Mouse (Mus musculus): ENCODE results near the gene Ccdc97. TPM values are rescaled to one million over a fixed set of nuclear protein-coding genes. Genes with fewer than 3 reads are reported as not detected.
"Not testable (repeated sequence)": the region's sequence is repeated elsewhere in the genome, so short reads cannot be mapped to it uniquely, and the experiment has no call there.

Ccdc97 gene
- total RNA-seq (2021) (10 to 100 TPM; 47.4 to 50.9 TPM), polyA plus RNA-seq (2012; rRNA removed) (90.9 and 95.2 TPM in 2 replicates)
- long read RNA-seq, transcript Ccdc97-201 (5 exons, 3,032 nt) = major isoform, 8 of 18 reads
- long read RNA-seq, partial matches to known transcripts = 2 of 18 reads
- long read RNA-seq, other reads (novel, unspliced or antisense) = 8 of 18 reads

DNA sequence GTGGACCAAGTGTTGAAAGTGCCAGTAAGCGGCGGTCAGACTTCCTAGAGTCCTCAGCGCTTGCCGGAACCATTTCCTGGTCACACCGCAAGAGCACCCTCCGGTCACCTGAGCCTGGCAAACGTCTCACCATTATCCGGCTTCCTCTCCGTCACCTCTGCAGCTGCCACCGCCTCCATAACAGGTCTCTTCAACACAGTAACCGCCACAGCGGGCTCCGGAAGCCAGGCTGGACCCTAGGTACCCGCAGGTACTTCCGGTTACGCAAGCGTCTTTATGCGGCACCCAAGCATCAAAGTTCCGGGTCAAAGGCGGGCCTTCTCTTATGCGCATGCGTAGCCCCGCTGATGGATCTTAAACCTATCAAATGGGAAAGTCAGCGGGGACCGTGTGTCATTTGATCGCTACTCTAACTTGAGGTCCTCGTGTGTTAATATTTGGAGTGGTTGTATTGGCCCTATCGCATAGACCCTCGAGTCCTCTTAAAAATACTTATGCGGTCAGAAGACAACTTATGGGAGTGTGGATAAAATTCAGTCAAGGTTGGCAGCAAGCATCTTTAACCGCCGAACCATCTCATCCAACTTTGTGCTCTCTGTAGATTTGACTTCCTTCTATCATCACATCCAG is at the start of gene Ccdc97:
Gene Ccdc97, minus strand, starts transcription at position 301 of the 630 bp plus-strand sequence.
- DNase-seq = peak; percentile 95

DNA sequence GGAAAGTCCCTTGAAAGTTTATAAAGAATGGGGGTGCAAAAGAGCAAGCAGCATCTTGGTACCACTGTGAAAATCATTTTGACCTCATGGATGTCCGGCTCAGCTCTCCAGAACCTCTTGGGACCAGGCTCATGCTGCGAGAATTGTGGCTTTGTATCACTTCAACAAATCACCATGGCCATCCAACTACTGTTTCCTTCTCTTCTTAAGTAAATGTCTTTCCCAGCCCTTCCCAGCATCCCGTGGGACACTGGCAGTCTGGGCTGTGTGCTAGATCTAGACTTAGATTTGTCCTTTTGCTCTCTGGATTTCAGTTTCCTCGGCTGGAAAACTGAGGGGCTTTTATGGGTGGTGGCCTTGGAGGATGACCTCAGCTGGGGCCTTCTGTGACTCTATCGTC is 49.3 kb upstream of the Ccdc97 start:
- no peak for DNase-seq

DNA sequence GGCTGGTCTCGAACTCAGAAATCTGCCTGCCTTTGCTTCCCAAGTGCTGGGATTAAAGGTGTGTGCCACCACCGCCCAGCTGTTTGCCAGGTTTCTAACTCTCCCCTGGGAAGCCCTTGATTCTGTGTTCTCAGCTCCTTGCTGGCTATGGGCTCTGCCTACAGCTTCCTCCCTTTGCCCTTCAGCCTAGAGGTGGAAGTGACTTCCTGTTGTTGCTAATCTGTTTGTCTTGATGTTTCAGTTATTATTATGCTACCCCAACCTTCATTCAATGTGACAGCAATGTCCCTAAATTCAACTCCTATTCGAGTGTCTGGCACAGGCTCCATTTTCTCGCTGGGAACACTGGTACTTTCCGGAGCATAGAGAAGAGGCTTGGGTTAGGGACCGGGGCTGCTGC is 47.2 kb upstream of the Ccdc97 start:
- DNase-seq = no peak

DNA sequence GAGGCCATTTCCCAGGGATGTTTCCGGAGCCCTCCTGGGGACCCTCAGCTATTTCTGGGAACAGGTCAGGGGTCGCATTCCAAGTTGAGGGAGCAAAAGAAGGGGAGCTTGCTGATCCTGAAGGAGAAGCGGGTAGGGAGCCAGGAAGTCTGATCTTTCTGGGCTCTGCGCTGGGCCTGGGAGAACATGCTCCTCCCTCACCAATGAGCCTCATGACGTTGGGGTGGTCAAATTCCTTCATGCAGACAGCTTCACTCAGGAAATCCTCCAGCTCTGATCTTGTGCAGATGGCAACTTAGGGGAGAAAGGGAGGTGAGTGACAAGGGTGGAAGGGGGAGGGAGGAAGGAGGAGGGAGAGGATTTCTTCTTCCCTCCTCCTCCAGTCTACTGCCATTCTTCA is 45.3 kb upstream of the Ccdc97 start:
- DNase-seq = no peak

DNA sequence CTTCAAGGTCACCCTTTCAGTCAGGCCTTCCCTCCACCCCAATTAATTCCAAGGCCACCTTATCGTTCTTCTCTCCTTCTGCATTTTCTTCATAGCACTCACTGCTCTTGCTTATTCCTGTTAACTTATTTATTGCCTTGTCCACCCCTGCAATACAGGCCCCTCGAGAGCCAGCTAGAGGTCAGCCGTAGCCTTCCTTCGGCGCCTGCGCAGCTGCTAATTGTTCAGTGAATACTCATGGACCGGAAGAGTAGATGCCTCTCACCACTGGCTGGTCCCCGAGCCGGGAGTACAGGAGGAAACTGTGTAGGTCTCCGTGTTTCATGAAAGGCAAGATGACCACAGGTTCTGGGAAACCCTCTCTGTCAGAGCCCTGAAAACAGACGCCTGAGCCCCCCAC is 44.8 kb upstream of the Ccdc97 start:
- DNase-seq = no peak

DNA sequence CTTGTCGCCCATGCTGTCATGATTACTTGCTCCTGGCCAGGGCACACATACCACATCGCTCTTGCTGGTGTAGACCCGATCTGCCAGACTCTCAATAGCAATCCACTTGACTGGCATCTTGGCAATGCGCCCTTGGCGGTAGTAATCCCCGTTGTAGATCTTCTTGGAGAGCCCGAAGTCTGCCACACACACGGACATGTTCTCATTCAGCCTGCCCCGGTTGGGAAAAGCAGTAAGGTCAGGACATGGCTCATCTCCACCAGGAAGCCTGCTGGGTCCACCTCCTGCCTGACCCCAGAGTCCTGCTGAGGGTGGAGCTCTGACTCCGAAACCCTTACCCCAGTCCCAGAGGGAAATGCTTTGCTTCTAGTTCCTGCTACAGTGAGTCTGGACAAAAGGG is 42.5 kb upstream of the Ccdc97 start:
- peak; percentile 31 for DNase-seq

DNA sequence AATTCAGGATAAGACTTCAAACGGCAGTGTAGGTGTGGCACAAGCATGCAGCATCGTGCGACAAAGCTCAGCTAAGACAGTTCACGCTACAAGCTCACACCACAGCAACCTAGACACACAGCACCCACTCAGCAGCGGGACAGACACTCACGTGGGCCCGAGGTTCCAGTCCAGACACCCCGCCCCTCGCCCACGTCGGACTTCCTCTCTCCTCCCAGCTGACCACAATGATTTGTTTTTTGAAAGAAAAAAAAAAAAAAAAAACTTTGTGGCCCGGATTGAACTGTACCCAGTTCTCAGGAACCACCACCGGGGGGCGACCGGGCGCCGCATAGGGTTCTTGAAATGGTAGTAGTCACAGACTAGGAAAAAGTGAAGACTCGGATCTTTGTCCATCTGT is 37.1 kb upstream of the Ccdc97 start:
- DNase-seq = peak; percentile 93

DNA sequence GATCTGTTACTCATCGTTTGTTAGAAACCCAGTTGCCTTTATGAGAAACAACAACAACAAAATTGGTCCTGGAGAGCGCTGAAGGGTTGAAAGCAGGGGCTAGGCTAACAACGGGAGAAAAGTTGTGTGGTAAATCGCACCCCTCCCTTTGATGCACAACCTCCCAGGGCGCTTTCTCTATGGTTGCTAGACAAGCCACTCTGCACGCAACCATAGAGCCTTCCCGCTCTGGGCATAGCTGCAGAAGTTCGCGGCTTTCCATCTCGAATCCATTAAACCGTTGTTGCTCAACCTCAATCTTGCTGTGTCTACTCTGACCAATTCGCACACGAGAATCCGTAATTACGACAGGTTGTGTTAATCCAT is 36.6 kb upstream of the Ccdc97 start:
- no peak for DNase-seq

DNA sequence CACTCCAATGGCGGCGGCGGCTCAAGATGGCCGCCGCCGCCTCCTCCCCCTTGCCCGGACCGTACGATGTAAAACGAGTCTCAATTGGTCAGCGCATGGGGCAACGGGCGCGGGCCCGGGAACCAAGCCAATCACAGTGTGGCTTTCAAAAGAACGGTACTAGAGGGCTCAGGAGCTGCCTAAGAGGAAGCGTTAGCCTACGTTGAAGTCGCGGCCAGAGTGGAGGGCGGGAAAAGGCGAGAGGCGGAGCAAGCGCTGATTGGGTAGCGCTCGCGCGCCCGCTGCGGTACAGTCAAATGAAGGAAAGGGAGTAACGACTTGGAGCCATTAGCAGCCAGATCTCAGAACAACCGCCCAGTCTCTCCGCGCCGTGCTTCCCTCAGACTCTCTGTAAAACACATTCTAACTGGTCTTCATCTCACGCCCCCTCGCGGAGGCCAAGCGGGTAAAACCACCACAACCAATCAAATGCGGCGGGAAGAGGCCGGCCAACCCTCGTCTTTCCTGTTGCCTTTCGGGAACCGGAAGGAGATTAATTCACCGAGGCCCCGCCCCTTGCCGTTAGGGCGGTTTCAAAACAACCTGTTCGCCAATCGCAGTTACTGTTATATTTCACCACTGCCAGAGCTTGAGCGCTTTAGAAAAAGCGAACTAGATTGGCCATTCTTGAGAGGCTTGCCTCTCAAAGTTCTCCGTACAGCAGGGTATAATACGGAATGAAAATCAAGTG is 36.0 kb upstream of the Ccdc97 start, which contains the start of gene Hnrnpul1:
Gene Hnrnpul1, minus strand, starts transcription at position 20 of the 730 bp plus-strand sequence.
- peak; percentile 99 for DNase-seq

DNA sequence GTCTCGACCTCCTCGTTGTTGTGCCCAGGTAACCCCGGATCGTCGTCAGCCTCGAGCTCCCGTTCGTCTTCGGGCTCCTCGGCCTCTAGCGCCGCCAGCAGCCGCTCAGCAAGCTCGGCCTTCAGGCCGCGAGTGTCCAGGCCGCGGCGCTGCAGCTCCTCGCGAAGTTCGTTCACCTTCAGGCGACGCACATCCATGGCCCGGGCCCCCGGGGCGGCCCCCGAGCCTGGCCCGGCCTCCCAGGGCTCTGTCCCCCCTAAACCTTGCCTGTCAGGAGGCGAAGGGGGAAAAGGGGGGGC is 35.5 kb upstream of the Ccdc97 start:
- no peak for DNase-seq

DNA sequence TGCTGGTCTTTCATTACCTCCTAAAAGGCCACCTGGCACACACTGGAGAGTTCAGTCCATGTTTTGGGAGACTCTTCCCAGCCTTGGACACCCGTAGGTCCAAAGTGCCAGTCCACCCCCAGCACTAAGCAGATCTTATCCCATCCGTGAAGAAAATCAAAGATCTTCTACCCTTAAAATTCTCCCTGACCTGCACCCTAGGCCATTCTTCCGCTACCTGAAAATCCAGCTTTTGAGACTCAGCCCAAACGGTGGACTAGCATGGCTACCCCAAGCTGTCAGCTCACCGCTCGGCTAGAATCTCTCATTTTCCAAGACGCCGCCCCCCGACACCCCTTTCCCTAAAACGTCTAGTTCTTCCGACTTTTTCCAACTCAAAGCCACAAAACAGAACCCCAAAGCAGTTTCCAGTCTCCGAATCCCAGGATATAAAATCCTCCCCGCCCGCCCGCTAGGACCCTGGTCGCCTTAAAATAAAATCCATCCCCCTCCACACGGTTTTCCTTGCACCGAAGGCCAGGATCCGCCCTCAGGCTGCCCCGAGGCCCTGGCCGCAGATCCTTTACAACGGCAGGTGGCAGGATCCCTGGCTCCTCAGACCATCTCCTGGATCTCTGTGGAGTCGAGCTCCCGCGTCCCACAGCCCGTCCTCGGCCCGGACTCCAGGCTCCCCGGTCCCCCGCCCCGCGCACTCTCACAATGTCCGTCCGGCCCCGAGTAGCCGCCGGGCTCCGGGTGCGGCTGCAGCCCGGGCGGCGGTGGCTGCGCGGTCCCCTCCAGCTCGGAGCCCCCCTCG is 35.0 kb upstream of the Ccdc97 start:
- DNase-seq = no peak

DNA sequence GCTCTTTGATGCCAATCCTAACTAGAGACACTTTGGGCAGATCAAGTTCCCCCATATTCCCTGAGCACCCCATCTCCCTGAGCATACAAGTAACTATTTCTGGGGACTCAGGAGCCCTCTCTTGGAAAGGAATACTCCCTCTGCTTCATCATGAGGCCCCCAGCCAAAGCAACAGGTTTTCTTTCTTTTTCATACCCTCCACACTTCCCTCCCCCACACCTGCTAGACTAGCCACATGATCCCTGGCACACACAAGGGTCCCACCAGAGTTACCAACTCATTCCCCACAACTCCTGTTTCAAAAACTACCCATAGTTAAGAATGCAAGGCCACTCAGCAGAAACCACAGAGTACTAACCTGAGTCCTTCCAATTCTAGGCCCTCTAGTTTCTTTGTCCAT is 34.2 kb upstream of the Ccdc97 start:
- no peak for DNase-seq

DNA sequence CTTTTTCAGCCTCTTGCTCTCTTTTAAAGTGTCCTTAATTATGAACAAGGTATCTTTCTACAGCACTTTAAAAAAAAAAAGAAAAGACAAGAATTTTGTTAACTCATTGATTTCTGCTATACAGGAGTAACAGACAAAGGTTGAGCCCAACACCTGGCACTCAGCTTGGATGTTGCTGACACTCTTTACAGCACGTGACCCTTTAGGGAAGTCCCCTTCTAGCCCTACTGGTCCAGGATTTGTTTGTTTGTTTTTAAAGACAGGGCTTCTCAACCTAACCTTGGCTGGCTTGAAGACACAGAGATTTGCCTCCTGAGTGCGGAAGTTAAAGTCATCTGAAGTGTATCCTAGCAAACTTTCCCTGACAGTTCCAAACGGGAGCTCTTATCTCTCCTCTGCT is 28.0 kb upstream of the Ccdc97 start:
- no peak for DNase-seq

DNA sequence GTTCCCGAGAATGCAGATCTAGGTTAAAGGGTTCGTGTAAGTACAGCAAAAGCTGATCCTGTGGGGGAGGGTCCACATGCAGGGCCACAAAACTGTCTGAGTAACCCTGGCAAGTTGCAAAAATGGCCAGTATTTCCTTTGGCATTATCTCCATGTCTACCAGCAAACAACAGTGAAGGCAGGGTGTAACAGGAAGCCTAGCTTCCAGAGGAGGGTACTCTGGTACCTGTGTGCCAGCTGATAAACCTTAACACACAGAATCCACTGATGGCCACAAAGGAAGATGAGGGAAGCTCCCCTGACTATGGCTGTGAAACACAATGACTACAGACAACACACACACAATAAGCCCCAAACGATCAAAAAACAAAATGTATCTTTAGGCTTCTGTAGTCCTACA is 19.4 kb upstream of the Ccdc97 start:
- DNase-seq = no peak

DNA sequence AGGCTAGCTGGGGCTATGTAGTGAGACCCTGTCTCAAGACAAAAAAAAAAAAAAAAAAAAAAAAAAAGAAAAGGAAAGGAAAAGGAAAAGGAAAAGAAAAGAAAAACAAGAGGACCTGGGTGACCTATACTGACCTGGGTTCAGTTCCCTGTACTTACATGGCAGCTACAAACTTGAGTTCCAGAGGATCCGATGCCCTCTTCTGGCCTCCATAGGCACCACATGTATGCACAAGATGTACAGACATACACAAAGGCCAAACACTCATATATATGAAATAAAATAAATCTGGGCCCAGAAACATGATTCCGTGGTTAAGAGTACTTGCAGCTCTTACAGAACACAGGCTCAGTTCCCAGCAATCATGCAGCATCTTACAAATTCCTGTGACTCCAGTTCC is 18.0 kb upstream of the Ccdc97 start:
- no peak for DNase-seq

DNA sequence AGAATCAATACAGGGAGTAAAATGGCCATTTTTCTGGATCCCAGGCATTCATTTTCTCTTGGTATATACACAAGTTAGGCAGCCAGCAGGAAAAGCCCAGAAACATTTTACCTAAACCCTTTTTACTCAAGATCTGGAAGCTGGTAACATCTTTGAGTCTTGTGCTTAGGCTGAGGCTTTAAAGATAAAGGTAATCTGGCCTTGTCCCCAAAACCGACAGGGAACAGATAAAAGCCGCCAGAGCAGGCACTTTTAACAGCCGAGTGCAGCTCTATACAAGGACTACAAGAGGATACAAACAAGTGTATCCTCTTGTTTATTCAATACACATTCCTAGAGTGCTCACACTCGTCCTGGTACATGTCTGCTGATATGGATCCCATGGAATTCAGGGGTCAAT is 16.1 kb upstream of the Ccdc97 start:
- no peak for DNase-seq

DNA sequence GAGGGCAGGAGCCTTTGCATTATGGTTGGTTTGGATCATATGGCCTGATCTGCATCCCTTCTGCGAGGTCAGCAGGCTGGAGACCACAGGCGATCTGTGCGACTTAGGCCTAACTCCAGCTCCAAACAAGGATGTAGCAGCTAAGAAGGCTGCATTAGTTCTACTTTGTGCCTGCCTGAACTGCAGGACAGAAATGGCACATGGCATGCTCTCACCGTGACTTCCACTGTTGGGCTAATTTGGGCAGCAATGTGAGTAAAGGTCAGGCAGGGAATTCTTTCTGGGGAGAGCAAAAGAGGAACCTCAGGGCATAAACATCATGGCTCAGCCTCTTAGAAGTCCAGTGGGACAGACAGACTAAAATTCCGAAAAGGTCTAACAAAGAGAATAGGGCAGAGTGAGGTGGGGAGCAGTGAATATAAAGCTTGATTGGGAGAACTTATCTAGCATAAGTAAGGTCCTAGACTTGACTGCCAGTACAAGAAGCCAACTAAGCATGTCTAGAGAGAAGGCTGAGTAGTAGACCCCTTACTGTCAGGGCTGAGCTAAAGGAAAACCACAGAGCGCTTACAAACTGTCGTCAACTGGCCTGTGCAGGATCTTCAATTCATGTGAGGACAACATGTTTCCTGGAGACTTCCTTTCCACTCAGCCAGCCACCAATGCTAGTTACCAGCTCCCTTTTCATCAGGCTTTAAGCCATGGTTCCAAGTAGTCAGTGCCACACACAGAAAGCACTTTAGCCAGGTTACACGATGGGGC is 12.6 kb upstream of the Ccdc97 start:
- no peak for DNase-seq

DNA sequence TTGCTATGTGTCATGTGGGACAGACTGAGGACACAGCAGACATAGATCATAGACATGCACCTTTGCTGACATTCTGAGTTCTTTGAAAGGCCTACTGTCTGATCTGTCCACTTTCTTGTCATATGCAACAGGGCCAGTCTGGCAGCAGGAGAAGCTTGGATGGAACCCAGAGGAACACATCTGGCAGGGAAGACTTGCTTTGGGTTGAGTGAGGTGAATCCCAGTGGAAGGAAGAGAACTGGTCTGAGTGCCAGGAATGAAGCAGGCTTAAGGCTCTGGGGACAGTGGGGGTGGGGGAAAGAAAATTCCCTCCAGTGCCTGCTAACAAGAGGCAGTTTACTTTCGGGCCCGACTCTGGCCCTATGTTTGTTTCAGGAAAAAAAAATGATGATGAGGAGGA is 11.0 kb upstream of the Ccdc97 start:
- DNase-seq = no peak

DNA sequence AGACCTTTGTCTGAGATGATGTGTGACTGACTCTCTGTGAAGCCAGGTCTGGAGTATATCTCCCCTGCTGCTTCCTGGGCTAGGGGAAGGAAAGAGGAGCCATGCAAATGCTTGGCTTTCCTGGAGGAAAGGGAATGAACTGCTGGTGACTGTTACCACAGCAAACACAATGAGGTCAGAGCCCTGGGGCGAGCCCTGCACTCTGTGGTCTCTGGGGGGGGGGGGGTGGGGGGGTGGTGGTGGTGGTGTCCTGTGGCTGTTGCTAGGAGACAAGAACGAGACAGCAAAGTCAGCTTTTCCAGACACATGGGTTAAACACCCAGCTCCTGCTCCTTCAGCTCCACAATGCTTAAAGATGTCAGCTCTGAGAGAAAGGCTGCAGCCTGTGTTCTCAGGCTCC is 10.5 kb upstream of the Ccdc97 start:
- DNase-seq = no peak

DNA sequence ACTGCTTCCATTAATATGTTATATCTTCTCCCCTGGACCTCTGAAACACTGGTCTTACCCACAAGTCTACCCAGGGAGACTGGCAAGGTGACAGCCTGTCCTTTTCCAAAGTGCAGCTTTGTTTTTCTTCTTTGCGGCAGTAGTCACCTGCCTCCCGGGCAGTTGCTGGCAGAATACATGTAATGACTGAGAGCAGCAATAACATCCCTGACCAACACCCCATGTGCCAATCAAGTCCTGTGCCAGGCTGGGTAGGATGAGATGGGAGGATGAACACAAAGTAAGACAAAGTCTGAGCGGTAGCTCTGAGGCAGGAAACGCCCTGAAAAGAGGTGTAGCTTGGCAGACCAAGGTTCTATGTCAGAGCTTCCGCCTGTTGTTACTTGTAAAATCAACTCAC is 8.9 kb upstream of the Ccdc97 start:
- DNase-seq = no peak

DNA sequence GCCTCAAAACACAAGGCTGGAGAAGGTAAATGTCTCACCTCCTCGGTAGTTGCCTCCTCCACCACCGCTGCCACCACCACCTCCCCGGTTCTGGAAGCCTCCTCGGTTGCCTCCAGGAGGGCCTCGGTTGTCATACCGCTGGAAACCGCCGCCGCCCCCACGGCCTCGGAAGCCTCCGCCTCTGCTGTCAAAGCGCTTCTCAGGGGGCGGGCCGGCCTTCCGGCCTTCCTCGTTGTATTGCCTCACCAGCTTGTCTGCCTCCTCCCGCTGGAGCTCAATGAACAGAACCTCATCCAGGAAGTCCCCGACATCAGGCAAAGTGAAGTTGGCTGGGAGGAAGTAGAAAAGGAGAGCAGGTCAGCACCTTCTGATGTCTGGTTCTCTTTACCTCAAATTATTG is 7.0 kb upstream of the Ccdc97 start:
- DNase-seq = no peak

DNA sequence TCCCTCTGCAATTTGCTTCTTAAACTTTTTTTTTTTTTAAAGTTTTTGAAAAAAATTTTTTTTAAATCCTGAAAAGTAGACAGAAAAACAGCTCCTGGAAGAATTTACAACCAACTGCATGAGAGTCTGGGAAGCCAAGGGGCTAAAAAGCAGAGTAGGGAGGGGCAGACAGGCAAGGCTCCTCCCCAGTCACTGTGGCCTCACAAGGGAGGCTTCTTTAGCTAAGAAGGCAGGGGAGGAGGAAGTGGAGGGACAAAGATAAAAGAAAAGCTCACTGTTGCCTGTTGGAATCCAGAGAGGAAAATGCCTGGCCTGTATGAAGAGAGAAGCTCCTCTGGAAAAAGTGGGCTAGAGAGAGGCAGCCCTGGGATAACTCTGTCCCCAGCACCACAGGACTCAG is 2.9 kb upstream of the Ccdc97 start:
- not testable (repeated sequence) for DNase-seq

All from adrenal gland, adult 2 months (tissue).